Comparison of ENCODE assay signal across 8 mouse cellular contexts in genomic region chr8:4205246-4206123, GRCm38 (mm10). TPM values are rescaled to one million over a fixed set of nuclear protein-coding genes. Genes with fewer than 3 reads are reported as not detected.
DNase-seq lines count a peak whose midpoint lies in the region; ATAC-seq lines count a peak whose summit lies in the region.
"Had no signal": no experiment of that assay in that cellular context is flagged by ENCODE, and none has a peak within 500 bp of the region (broad histone marks: within the 10 kb centered on the region; RNA-seq: fewer than 3 reads in every experiment).

No protein-coding gene starts in this region.

- no peak overlapping the region for H3K27ac ChIP-seq in liver, embryonic 12.5 days
- H3K27ac ChIP-seq in embryonic facial prominence, embryonic 13.5 days, result no peak overlapping the region
- H3K27ac ChIP-seq in intestine, embryonic 15.5 days, result no peak overlapping the region
- no peak overlapping the region for H3K27ac ChIP-seq in neural tube, embryonic 13.5 days (replicated peaks)

- peaks cover 84% of the 10 kb centered on the region for H3K27me3 ChIP-seq in liver, embryonic 12.5 days (replicated peaks)
- peaks cover 44% of the 10 kb centered on the region for H3K27me3 ChIP-seq in embryonic facial prominence, embryonic 13.5 days
- no peaks in the 10 kb centered on the region for H3K27me3 ChIP-seq in intestine, embryonic 15.5 days (replicated peaks)
- peaks cover 44% of the 10 kb centered on the region for H3K27me3 ChIP-seq in neural tube, embryonic 13.5 days

- no peak for ATAC-seq in liver, embryonic 12.5 days
- 0 out of 2 replicates have a peak, but pooled peaks have one; percentile 15 for ATAC-seq in embryonic facial prominence, embryonic 13.5 days (ENCODE audit: insufficient number of reproducible peaks, insufficient read depth, low FRiP score, low TSS enrichment, low read depth)
- peak; percentile 46; the same call in 1 of the 2 replicates for ATAC-seq in intestine, embryonic 15.5 days
- ATAC-seq in neural tube, embryonic 13.5 days (ENCODE audit: low read depth), result no peak

- H3K4me3 ChIP-seq in liver, embryonic 12.5 days, result peak overlapping the region; percentile 18
- H3K4me3 ChIP-seq in embryonic facial prominence, embryonic 13.5 days, result no peak overlapping the region
- 0 out of 2 replicates have a peak overlapping the region, but pooled peaks have one; percentile 7 for H3K4me3 ChIP-seq in intestine, embryonic 15.5 days (replicated peaks)
- no peak overlapping the region for H3K4me3 ChIP-seq in neural tube, embryonic 13.5 days

- peaks cover 20% of the 10 kb centered on the region for H3K4me1 ChIP-seq in liver, embryonic 12.5 days
- H3K4me1 ChIP-seq in embryonic facial prominence, embryonic 13.5 days, result peaks cover 12% of the 10 kb centered on the region
- peaks cover 21% of the 10 kb centered on the region for H3K4me1 ChIP-seq in intestine, embryonic 15.5 days (replicated peaks)
- peaks cover 25% of the 10 kb centered on the region for H3K4me1 ChIP-seq in neural tube, embryonic 13.5 days (replicated peaks)

- H3K36me3 ChIP-seq in liver, embryonic 12.5 days, result no peaks in the 10 kb centered on the region
- peaks cover 74% of the 10 kb centered on the region for H3K36me3 ChIP-seq in embryonic facial prominence, embryonic 13.5 days
- peaks cover 9% of the 10 kb centered on the region; the same call in 1 of the 2 replicates for H3K36me3 ChIP-seq in intestine, embryonic 15.5 days
- H3K36me3 ChIP-seq in neural tube, embryonic 13.5 days, result peaks cover 98% of the 10 kb centered on the region

- intact Hi-C loops in gastrocnemius, postnatal 36 days (cut with DNase I), result no loop called here

- WGBS in liver, embryonic 12.5 days (ENCODE audit: insufficient replicate concordance), result 17% methylated on average over 38 of the region's 38 CpGs
- WGBS in embryonic facial prominence, embryonic 13.5 days, result 19% methylated on average over 38 of the region's 38 CpGs
- 41% methylated on average over 38 of the region's 38 CpGs for WGBS in intestine, embryonic 15.5 days
- 14% methylated on average over 38 of the region's 38 CpGs for WGBS in neural tube, embryonic 13.5 days

- no peaks in the 10 kb centered on the region for H3K9me3 ChIP-seq in liver, embryonic 12.5 days (replicated peaks)
- 0 out of 2 replicates have a peak, but pooled peaks cover 5% of the 10 kb centered on the region for H3K9me3 ChIP-seq in embryonic facial prominence, embryonic 13.5 days
- no peaks in the 10 kb centered on the region for H3K9me3 ChIP-seq in intestine, embryonic 15.5 days
- H3K9me3 ChIP-seq in neural tube, embryonic 13.5 days, result no peaks in the 10 kb centered on the region

- 0 out of 2 replicates have a peak overlapping the region, but pooled peaks have one; percentile 14 for H3K9ac ChIP-seq in liver, embryonic 12.5 days
- H3K9ac ChIP-seq in embryonic facial prominence, embryonic 13.5 days, result 0 out of 2 replicates have a peak overlapping the region, but pooled peaks have one; percentile 51
- 0 out of 2 replicates have a peak overlapping the region, but pooled peaks have one; percentile 1 for H3K9ac ChIP-seq in intestine, embryonic 15.5 days
- peak overlapping the region; percentile 50 for H3K9ac ChIP-seq in neural tube, embryonic 13.5 days

- DNase-seq in liver, result no peak
- no peak for DNase-seq in gastrocnemius, postnatal 36 days
- no peak for DNase-seq in kidney, postnatal 10 days

- peak overlapping the region; percentile 46 for H3K4me2 ChIP-seq in liver, embryonic 12.5 days
- peak overlapping the region; percentile 36 for H3K4me2 ChIP-seq in embryonic facial prominence, embryonic 13.5 days
- H3K4me2 ChIP-seq in intestine, embryonic 15.5 days (replicated peaks), result peak overlapping the region; percentile 46
- no peak overlapping the region for H3K4me2 ChIP-seq in neural tube, embryonic 13.5 days

RNA-seq across cellular contexts. Expression of gene Prr36, which starts 11.8 kb away (rescaled TPM):
- polyA plus RNA-seq in liver, embryonic 12.5 days (2016; fragmentation: Nextera tagmentation; extraction: Ambion mirVana), result 0.25 and 0.43 TPM in 2 replicates
- polyA plus RNA-seq in embryonic facial prominence, embryonic 13.5 days (2015; fragmentation: Nextera tagmentation; extraction: Ambion mirVana), result 2.3 and 3.3 TPM in 2 replicates
- 3.9 and 4.3 TPM in 2 replicates for polyA plus RNA-seq in intestine, embryonic 15.5 days (2015; fragmentation: Nextera tagmentation; extraction: Ambion mirVana)
- 41.1 and 49.7 TPM in 2 replicates for polyA plus RNA-seq in neural tube, embryonic 13.5 days (2015; fragmentation: Nextera tagmentation; extraction: Ambion mirVana)
- not detected for total RNA-seq in gastrocnemius, postnatal 36 days (2021)

RNA-seq across cellular contexts. Expression of gene Lrrc8e, which starts 21.1 kb away (rescaled TPM):
- 0.18 and 0.37 TPM in 2 replicates for polyA plus RNA-seq in liver, embryonic 12.5 days (2016; fragmentation: Nextera tagmentation; extraction: Ambion mirVana)
- 1.8 and 2.5 TPM in 2 replicates for polyA plus RNA-seq in embryonic facial prominence, embryonic 13.5 days (2015; fragmentation: Nextera tagmentation; extraction: Ambion mirVana)
- 2.2 and 2.8 TPM in 2 replicates for polyA plus RNA-seq in intestine, embryonic 15.5 days (2015; fragmentation: Nextera tagmentation; extraction: Ambion mirVana)
- polyA plus RNA-seq in neural tube, embryonic 13.5 days (2015; fragmentation: Nextera tagmentation; extraction: Ambion mirVana), result 0.25 TPM in 1 of 2 replicates, not detected in the other
- total RNA-seq in gastrocnemius, postnatal 36 days (2021), result under 1 TPM in 1 of 2 experiments, not detected in 1; 0.07 TPM
- polyA plus RNA-seq: cerebellum, adult 2 months had no signal

RNA-seq across cellular contexts. Expression of gene Map2k7, which starts 33.1 kb away (rescaled TPM):
- polyA plus RNA-seq in liver, embryonic 12.5 days (2016; fragmentation: Nextera tagmentation; extraction: Ambion mirVana), result 18.0 and 21.1 TPM in 2 replicates
- 29.8 and 34.0 TPM in 2 replicates for polyA plus RNA-seq in embryonic facial prominence, embryonic 13.5 days (2015; fragmentation: Nextera tagmentation; extraction: Ambion mirVana)
- 24.1 and 25.3 TPM in 2 replicates for polyA plus RNA-seq in intestine, embryonic 15.5 days (2015; fragmentation: Nextera tagmentation; extraction: Ambion mirVana)
- 36.9 and 38.9 TPM in 2 replicates for polyA plus RNA-seq in neural tube, embryonic 13.5 days (2015; fragmentation: Nextera tagmentation; extraction: Ambion mirVana)
- 10 to 100 TPM; 75.8 to 82.8 TPM for total RNA-seq in gastrocnemius, postnatal 36 days (2021)

RNA-seq across cellular contexts. Expression of gene Gm49320, which starts 33.2 kb away (rescaled TPM):
- 0.18 and 0.43 TPM in 2 replicates for polyA plus RNA-seq in liver, embryonic 12.5 days (2016; fragmentation: Nextera tagmentation; extraction: Ambion mirVana)
- 1.8 and 2.0 TPM in 2 replicates for polyA plus RNA-seq in embryonic facial prominence, embryonic 13.5 days (2015; fragmentation: Nextera tagmentation; extraction: Ambion mirVana)
- 0.34 and 0.87 TPM in 2 replicates for polyA plus RNA-seq in intestine, embryonic 15.5 days (2015; fragmentation: Nextera tagmentation; extraction: Ambion mirVana)
- 1.6 and 1.9 TPM in 2 replicates for polyA plus RNA-seq in neural tube, embryonic 13.5 days (2015; fragmentation: Nextera tagmentation; extraction: Ambion mirVana)
- total RNA-seq in gastrocnemius, postnatal 36 days (2021), result under 1 TPM in 1 of 2 experiments, not detected in 1; 0.20 TPM

RNA-seq across cellular contexts. Expression of gene Evi5l, which starts 39.1 kb away (rescaled TPM):
- polyA plus RNA-seq in liver, embryonic 12.5 days (2016; fragmentation: Nextera tagmentation; extraction: Ambion mirVana), result 8.0 and 8.6 TPM in 2 replicates
- 34.6 and 36.3 TPM in 2 replicates for polyA plus RNA-seq in embryonic facial prominence, embryonic 13.5 days (2015; fragmentation: Nextera tagmentation; extraction: Ambion mirVana)
- 18.9 and 19.3 TPM in 2 replicates for polyA plus RNA-seq in intestine, embryonic 15.5 days (2015; fragmentation: Nextera tagmentation; extraction: Ambion mirVana)
- 78.7 and 82.7 TPM in 2 replicates for polyA plus RNA-seq in neural tube, embryonic 13.5 days (2015; fragmentation: Nextera tagmentation; extraction: Ambion mirVana)
- 10 to 100 TPM; 12.1 to 12.3 TPM for total RNA-seq in gastrocnemius, postnatal 36 days (2021)

Comparison
In these comparisons a context has a peak if more than half of its experiments do, and no peak if none do; other contexts are left out.
1. ATAC-seq: peak in embryonic facial prominence, embryonic 13.5 days (single experiment) and intestine, embryonic 15.5 days (single experiment); none in liver, embryonic 12.5 days (single experiment) and neural tube, embryonic 13.5 days (single experiment).
2. H3K4me3 ChIP-seq: peak in liver, embryonic 12.5 days (single experiment) and intestine, embryonic 15.5 days (single experiment); none in embryonic facial prominence, embryonic 13.5 days (single experiment) and neural tube, embryonic 13.5 days (single experiment).
3. H3K9ac ChIP-seq: peak in every context shown above with its lines; median percentile 51 in embryonic facial prominence, embryonic 13.5 days; 50 in neural tube, embryonic 13.5 days; 14 in liver, embryonic 12.5 days; 1 in intestine, embryonic 15.5 days.